Mouse (Mus musculus): ENCODE data around the gene B4galt5. TPM values are rescaled to one million over a fixed set of nuclear protein-coding genes. Genes with fewer than 3 reads are reported as not detected.

Gene B4galt5
- polyA plus RNA-seq, 1 experiment from 2014 or later, result 24.3 TPM

GRCm38 (mm10) chr2:167293289-167294085 is 55.5 kb downstream of the B4galt5 start:
- H3K9ac ChIP-seq (ENCODE audit: low read depth, low read length), result no peak overlapping the region
- H3K27me3 ChIP-seq (replicated peaks; ENCODE audit: control insufficient read depth, insufficient read depth, low read length), result no peaks in the 10 kb centered on the region
- WGBS, result 64% methylated on average over 13 of the region's 13 CpGs
- H3K4me3 ChIP-seq (ENCODE audit: low read depth, low read length), result no peak overlapping the region
- no peak overlapping the region for H3K27ac ChIP-seq (replicated peaks; ENCODE audit: low read depth, low read length)
- DNase-seq (ENCODE audit: low spot score) (no peak), ATAC-seq (ENCODE audit: low read depth) (no peak)
- H3K36me3 ChIP-seq (ENCODE audit: control insufficient read depth, insufficient read depth, low read length), result 0 out of 2 replicates have a peak, but pooled peaks cover 5% of the 10 kb centered on the region
- no peak overlapping the region for H3K4me2 ChIP-seq (ENCODE audit: low read depth, low read length)
- H3K9me3 ChIP-seq (ENCODE audit: control insufficient read depth, low read length), result no peaks in the 10 kb centered on the region
- no peaks in the 10 kb centered on the region for H3K4me1 ChIP-seq (ENCODE audit: control insufficient read depth, insufficient read depth, low read length)

DNA sequence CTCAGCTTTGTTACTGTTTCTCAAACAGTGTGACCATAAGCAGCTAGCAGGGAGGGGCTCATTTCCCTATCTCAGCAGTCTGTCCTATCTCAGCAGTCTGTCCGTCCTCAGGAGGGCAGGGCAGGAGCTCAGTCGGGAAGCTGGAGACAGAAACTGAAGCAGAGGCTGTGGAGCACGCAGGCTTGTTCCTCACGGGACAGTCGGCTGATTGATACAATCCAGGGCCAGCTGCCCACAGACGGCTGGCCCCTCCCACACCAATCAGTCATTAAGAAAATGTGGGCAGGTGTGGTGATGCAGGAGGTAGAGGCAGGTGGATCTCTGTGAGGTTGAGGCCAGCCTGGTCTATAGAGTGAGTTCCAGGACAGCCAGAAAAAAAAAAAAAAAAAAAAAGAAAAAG is 56.1 kb downstream of the B4galt5 start:
- H3K36me3 ChIP-seq (ENCODE audit: control insufficient read depth, insufficient read depth, low read length), result 0 out of 2 replicates have a peak, but pooled peaks cover 2% of the 10 kb centered on the region
- no peak overlapping the region for H3K4me2 ChIP-seq (ENCODE audit: low read depth, low read length)
- H3K9me3 ChIP-seq (ENCODE audit: control insufficient read depth, low read length), result no peaks in the 10 kb centered on the region
- WGBS, result 20% methylated on average over 6 of the region's 6 CpGs
- no peak overlapping the region for H3K27ac ChIP-seq (replicated peaks; ENCODE audit: low read depth, low read length)
- DNase-seq (ENCODE audit: low spot score) (no peak), ATAC-seq (ENCODE audit: low read depth) (no peak)
- no peak overlapping the region for H3K9ac ChIP-seq (ENCODE audit: low read depth, low read length)
- no peaks in the 10 kb centered on the region for H3K4me1 ChIP-seq (ENCODE audit: control insufficient read depth, insufficient read depth, low read length)
- no peaks in the 10 kb centered on the region for H3K27me3 ChIP-seq (replicated peaks; ENCODE audit: control insufficient read depth, insufficient read depth, low read length)
- no peak overlapping the region for H3K4me3 ChIP-seq (ENCODE audit: low read depth, low read length)

GRCm38 (mm10) chr2:167292151-167292591 is 56.8 kb downstream of the B4galt5 start:
- WGBS, result 65% methylated on average over 4 of the region's 4 CpGs
- ATAC-seq (ENCODE audit: low read depth), result peak; percentile 67; the same call in 1 of the 2 replicates

GRCm38 (mm10) chr2:167291656-167292055 is 57.3 kb downstream of the B4galt5 start:
- H3K27ac ChIP-seq (replicated peaks; ENCODE audit: low read depth, low read length), result no peak overlapping the region
- ATAC-seq (ENCODE audit: low read depth) (no peak), DNase-seq (ENCODE audit: low spot score) (no peak)
- no peak overlapping the region for H3K4me3 ChIP-seq (ENCODE audit: low read depth, low read length)
- H3K4me2 ChIP-seq (ENCODE audit: low read depth, low read length), result no peak overlapping the region
- H3K27me3 ChIP-seq (replicated peaks; ENCODE audit: control insufficient read depth, insufficient read depth, low read length), result no peaks in the 10 kb centered on the region
- H3K4me1 ChIP-seq (ENCODE audit: control insufficient read depth, insufficient read depth, low read length), result no peaks in the 10 kb centered on the region
- H3K9ac ChIP-seq (ENCODE audit: low read depth, low read length), result no peak overlapping the region
- no peaks in the 10 kb centered on the region for H3K9me3 ChIP-seq (ENCODE audit: control insufficient read depth, low read length)
- H3K36me3 ChIP-seq (ENCODE audit: control insufficient read depth, insufficient read depth, low read length), result no peaks in the 10 kb centered on the region
- 84% methylated on average over 11 of the region's 11 CpGs for WGBS

More at GRCm38 (mm10) chr2:167292151-167292591, 56.8 kb downstream of the B4galt5 start:
- H3K4me3 ChIP-seq (ENCODE audit: low read depth, low read length), result no peak overlapping the region
- H3K27ac ChIP-seq (replicated peaks; ENCODE audit: low read depth, low read length), result no peak overlapping the region
- peak; percentile 68 for DNase-seq (ENCODE audit: low spot score)
- no peaks in the 10 kb centered on the region for H3K9me3 ChIP-seq (ENCODE audit: control insufficient read depth, low read length)
- no peaks in the 10 kb centered on the region for H3K27me3 ChIP-seq (replicated peaks; ENCODE audit: control insufficient read depth, insufficient read depth, low read length)
- no peak overlapping the region for H3K4me2 ChIP-seq (ENCODE audit: low read depth, low read length)
- H3K9ac ChIP-seq (ENCODE audit: low read depth, low read length), result no peak overlapping the region
- H3K36me3 ChIP-seq (ENCODE audit: control insufficient read depth, insufficient read depth, low read length), result no peaks in the 10 kb centered on the region
- no peaks in the 10 kb centered on the region for H3K4me1 ChIP-seq (ENCODE audit: control insufficient read depth, insufficient read depth, low read length)

DNA sequence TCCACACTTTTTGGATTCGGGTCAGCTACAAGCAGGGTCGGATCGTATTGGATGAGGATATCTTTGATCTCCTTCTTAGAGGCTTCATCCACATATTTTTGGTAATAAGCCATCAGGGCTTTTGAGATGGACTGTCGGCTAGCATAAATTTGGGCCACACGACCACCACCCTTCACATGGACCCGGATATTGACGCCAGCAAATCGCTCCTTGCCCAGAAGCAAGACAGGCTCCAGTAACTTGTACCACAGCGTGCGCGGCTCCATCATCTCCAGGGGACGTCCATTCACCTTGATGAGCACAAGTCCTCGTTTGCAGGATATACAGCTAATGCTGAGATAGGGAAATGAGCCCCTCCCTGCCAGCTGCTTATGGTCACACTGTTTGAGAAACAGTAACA is 67.5 kb downstream of the B4galt5 start:
- no peaks in the 10 kb centered on the region for H3K4me1 ChIP-seq (ENCODE audit: control insufficient read depth, insufficient read depth, low read length)
- H3K4me2 ChIP-seq (ENCODE audit: low read depth, low read length), result no peak overlapping the region
- H3K9me3 ChIP-seq (ENCODE audit: control insufficient read depth, low read length), result no peaks in the 10 kb centered on the region
- DNase-seq (ENCODE audit: low spot score) (no peak), ATAC-seq (ENCODE audit: low read depth) (no peak)
- H3K4me3 ChIP-seq (ENCODE audit: low read depth, low read length), result no peak overlapping the region
- no peak overlapping the region for H3K27ac ChIP-seq (replicated peaks; ENCODE audit: low read depth, low read length)
- no peak overlapping the region for H3K9ac ChIP-seq (ENCODE audit: low read depth, low read length)
- no peaks in the 10 kb centered on the region for H3K36me3 ChIP-seq (ENCODE audit: control insufficient read depth, insufficient read depth, low read length)
- no peaks in the 10 kb centered on the region for H3K27me3 ChIP-seq (replicated peaks; ENCODE audit: control insufficient read depth, insufficient read depth, low read length)
- WGBS, result 93% methylated on average over 13 of the region's 13 CpGs

- Histone ChIP-seq H3K4me2 (ENCODE audit: low read depth, low read length) (no peak overlapping the region), H3K4me1 (ENCODE audit: control insufficient read depth, insufficient read depth, low read length) (no peaks in the 10 kb centered on the region), H3K27me3 (replicated peaks; ENCODE audit: control insufficient read depth, insufficient read depth, low read length) (no peaks in the 10 kb centered on the region), H3K9ac (ENCODE audit: low read depth, low read length) (no peak overlapping the region), H3K9me3 (ENCODE audit: control insufficient read depth, low read length) (no peaks in the 10 kb centered on the region), H3K4me3 (ENCODE audit: low read depth, low read length) (no peak overlapping the region), H3K27ac (replicated peaks; ENCODE audit: low read depth, low read length) (no peak overlapping the region), H3K36me3 (ENCODE audit: control insufficient read depth, insufficient read depth, low read length) (no peaks in the 10 kb centered on the region)
- DNase-seq (ENCODE audit: low spot score) (no peak), ATAC-seq (ENCODE audit: low read depth) (0 out of 2 replicates have a peak, but pooled peaks have one; percentile 15)
- 74% methylated on average over 4 of the region's 4 CpGs for WGBS
Observed at GRCm38 (mm10) chr2:167280986-167281310, 68.0 kb downstream of the B4galt5 start.

DNA sequence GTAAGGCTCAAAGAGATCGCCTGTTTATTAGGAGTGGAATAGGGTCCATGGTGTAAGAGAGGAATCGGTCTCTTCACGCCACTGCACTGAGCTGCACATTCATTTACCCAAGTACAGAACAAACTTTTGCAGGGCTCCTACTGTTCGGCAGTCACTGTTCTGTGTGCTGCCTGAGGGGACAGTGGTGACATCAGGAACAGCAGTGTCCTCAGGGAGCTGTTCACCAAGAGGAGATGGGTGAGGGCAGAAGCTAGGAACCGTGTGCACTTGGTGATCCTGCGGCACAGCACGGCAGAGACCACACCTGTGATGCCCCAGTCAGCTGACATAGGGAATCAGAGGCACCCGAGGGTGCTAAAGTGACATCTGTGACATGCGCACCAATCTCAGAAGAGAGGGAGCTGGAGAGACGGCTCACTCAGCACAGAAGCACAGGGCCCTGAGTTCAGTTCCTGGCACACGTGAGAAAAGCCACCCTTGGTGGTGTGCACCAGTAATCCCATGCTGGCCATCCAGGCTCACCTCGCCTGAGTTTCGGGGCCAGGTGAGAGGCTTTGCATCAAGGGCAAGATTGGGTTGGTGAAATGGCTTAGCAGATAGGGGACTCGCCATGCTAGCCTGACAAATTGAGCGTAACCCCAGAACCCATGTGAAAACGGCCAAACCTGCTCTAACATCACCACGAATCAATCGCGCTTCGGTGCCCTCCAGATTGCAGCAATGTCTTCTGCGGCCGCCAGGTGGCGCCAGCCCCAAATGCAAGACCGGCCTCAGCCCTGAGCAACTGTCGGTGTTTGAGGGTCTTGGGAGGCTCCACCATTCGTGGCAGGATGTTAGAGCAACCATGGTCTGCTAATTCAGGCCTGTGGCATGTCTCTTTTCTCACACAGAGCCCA is 68.6 kb downstream of the B4galt5 start:
- H3K27me3 ChIP-seq (replicated peaks; ENCODE audit: control insufficient read depth, insufficient read depth, low read length), result no peaks in the 10 kb centered on the region

DNA sequence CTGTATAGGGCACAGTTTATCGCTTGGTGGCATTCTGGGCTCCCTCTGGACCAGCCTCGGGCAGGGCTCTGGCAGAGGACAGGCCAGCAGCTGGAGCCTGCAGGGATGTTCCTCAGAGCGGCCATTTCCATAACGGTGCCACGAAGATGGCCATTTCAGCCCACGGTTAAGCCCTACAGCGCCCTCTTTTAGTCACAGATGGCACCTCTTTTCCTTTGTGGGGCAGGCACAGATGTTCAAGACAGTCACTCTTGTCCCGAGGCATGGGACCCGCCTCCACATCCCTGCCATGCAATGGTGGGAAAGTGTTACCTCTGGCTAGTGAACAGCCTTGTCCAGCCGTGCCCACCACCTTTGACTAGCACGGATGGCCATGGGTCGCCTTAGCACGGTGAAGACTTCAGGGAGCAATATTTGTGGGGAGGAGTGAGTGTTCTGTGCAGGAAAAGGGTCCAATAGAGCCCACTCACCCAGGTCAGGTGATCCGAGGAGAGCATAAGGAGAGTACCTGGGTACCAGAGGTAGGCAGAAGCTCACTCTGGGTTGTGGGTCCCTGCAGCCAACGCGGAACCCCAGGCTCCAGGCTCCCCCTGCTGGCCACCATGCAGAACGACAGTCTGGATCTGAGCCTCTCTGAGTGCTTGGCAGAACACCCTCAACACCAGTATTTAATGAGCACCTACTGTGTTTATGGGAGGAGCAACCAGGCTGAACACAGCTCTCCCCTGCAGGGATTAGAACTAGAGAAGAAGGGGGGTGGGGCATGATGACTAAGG is 70.0 kb downstream of the B4galt5 start:
- Histone ChIP-seq H3K9me3 (ENCODE audit: control insufficient read depth, low read length) (no peaks in the 10 kb centered on the region), H3K9ac (ENCODE audit: low read depth, low read length) (no peak overlapping the region), H3K27me3 (replicated peaks; ENCODE audit: control insufficient read depth, insufficient read depth, low read length) (no peaks in the 10 kb centered on the region), H3K4me1 (ENCODE audit: control insufficient read depth, insufficient read depth, low read length) (no peaks in the 10 kb centered on the region), H3K36me3 (ENCODE audit: control insufficient read depth, insufficient read depth, low read length) (no peaks in the 10 kb centered on the region), H3K27ac (replicated peaks; ENCODE audit: low read depth, low read length) (no peak overlapping the region), H3K4me2 (ENCODE audit: low read depth, low read length) (no peak overlapping the region), H3K4me3 (ENCODE audit: low read depth, low read length) (no peak overlapping the region)
- peak; percentile 51 for ATAC-seq (ENCODE audit: low read depth)
- 61% methylated on average over 17 of the region's 17 CpGs for WGBS
- DNase-seq (ENCODE audit: low spot score), result peak; percentile 47

More for the DNA sequence above, 68.6 kb downstream of the B4galt5 start:
- ATAC-seq (ENCODE audit: low read depth) (peak; percentile 85), DNase-seq (ENCODE audit: low spot score) (peak; percentile 83)
- no peak overlapping the region for H3K27ac ChIP-seq (replicated peaks; ENCODE audit: low read depth, low read length)
- no peaks in the 10 kb centered on the region for H3K9me3 ChIP-seq (ENCODE audit: control insufficient read depth, low read length)
- no peak overlapping the region for H3K4me2 ChIP-seq (ENCODE audit: low read depth, low read length)
- WGBS, result 42% methylated on average over 26 of the region's 26 CpGs
- H3K9ac ChIP-seq (ENCODE audit: low read depth, low read length), result no peak overlapping the region
- no peak overlapping the region for H3K4me3 ChIP-seq (ENCODE audit: low read depth, low read length)
- no peaks in the 10 kb centered on the region for H3K36me3 ChIP-seq (ENCODE audit: control insufficient read depth, insufficient read depth, low read length)
- H3K4me1 ChIP-seq (ENCODE audit: control insufficient read depth, insufficient read depth, low read length), result no peaks in the 10 kb centered on the region

All from embryonic facial prominence, embryonic 14.5 days (tissue).